Mouse (Mus musculus) retina, adult 2 months (tissue): ENCODE results near the gene Atp10a.

Experiments
- DNase-seq: peaks from one replicate; pipeline ENCODE4 v3.0.0-alpha.2; 2012; ENCODE audit warnings: low read depth, low spot score

The Atp10a gene

DNA sequence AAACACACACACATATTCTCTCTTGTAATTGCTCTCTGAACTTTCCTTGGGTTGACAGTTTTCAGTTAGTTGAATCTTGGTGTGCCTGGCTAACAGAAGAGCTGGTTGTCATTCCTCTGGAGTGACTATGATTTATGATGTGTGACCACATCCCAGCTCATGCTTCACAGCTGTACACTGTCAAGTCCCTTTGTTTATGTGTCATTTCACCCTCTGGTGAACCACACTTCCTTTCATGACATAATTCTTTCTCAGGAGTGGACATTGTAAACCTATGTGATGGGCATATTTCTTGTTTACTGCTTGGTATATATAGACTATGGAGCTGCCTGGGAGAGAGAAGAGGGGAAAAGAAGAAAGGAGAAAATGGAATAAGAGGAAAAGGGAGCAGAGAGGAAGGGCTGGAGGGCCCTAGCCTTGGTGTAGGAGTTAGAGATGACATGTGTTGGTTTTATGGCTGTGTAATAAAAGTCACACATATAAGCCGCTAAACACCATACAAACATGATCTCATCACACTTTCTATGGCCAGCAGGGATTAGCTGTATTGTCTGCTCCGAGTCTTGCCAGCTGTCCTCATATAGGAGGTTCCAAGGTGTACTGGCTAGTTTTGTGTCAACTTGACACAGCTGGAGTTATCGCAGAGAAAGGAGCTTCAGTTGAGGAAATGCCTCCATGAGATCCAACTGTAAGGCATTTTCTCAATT is 81.0 kb downstream of the Atp10a start:
- no peak for DNase-seq

DNA sequence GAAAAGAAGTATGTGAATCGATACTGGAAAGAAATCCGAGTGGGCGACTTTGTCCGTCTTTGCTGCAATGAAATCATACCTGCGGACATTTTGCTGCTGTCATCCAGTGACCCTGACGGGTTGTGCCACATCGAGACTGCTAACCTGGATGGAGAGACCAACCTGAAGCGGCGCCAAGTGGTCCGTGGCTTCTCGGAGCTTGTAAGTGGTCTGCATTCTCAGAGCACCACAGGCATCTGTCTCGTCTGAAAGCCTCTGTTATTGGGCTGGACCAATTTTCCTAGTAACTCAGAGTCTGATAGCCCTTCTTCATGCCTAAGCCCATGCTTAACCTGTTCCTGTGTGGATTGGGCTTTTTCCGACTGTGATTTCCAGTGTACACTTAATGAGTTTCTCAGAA is 84.2 kb downstream of the Atp10a start:
- no peak for DNase-seq

DNA sequence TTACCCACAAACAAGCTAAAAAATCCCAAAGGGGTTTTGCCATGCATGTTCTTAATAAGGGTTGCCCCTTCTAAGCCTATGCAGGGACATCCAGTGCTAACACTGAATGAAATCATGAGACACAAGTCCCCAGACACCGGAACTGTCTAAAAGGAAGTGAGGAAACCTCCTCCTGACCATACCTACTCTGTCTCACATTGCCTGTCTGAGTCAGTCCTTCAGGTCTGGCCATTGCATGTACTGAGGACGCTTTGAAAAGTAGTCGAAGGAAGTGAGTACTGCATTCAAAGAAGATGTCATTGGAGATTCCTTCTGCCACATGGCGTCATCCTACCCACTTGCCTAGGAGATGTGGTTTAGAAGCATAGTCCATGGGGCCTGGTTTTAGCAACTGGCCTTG is 84.9 kb downstream of the Atp10a start:
- DNase-seq = no peak

DNA sequence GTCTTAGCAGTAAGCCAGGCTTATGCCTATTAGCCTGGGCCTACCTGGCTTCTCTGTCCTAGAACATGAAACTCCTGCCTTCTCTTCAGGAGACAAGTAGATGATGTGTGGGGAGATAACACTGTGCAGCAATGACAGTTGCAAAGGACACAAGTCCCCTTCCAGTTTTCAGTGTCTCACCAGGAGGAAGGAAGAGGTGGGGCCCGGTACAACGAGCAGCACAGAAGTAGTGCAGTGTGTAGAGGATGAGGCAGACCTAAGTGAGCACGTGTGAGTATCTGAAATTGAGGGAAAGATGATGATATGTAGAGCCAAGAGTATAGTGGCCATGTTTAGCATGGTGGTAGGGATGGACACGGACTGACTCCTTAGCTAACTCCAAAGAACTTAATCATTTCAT is 86.0 kb downstream of the Atp10a start:
- no peak for DNase-seq

DNA sequence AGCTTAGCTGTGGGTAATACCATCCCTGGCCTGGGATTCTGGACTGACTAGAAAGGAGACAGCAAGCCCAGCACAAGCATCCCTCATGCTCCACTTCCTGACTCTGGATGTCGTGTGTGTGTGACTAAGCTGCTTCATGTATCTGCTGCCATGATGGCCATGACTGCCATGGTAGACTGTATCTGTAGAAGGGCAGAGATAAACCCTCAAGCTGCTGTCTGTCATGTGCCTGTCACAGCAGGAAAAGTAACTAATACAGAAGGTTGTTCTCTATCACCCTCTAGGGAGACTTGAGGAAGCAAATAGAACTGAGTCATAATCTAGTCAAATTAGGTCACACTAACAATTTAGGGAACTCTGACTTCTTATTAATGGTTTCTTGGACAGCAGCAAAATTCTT is 86.7 kb downstream of the Atp10a start:
- DNase-seq = no peak

DNA sequence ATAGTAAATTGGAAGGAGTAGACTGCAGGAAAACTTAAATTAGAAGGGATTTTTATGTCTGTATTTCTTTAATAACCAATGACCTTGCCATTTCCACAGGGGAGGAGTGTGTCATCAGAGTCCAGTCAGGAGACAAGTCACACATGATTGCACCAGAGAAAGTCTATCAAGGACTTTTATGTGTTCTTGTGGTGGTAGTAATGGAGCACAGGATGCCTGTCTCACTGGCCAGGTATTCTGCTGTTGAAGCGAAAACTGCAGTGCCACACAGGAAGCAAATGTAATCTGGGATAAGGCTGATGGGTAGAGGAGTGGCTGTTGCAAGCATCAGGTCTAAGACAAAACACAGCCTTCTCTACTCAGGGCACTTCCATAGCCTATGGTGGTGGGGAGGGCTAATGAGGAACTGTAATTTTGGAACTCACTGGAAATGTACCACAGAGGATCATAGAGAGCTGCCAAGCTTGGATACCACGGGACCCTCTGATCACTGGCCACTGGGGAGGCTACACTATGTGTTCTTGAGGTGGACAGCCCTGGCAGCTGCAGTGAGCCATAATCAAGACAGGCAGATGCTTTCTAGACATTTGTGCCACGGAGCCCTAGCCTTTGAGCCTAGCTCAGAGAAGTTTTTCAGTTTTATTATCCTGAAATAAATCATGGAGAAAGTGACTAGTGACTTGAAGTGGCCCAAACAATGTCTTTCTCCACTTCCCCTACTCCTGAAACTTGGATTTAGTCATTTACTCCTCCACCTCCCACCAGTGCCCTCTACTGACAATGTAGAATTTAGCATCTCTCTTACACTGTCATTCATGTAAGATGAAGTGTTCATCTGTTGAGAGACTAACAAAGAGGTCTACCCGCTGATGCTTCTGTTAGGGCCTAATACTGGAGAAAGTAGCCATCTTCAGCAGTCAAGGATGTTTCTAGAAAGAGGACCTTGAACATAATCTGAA is 87.7 kb downstream of the Atp10a start:
- no peak for DNase-seq

DNA sequence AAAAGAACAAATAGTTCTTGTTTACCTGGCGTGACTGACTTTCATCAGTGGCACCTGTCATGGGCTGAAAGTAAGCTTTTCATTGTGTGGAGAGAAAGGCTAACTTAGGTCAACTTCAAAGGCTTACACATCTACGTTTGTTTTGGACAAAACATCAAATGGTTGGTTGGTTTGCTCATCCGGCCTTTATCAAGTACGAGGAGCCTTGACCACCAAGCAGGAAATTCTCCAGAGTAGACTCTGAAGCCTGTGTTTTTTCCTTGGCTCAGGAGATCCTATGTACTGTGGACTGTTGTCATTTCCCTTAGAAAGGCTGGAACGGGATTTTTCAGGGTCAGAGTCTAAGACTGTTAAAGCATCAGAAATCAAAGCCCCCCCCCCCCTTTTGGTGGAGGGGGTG is 90.9 kb downstream of the Atp10a start:
- DNase-seq = no peak

DNA sequence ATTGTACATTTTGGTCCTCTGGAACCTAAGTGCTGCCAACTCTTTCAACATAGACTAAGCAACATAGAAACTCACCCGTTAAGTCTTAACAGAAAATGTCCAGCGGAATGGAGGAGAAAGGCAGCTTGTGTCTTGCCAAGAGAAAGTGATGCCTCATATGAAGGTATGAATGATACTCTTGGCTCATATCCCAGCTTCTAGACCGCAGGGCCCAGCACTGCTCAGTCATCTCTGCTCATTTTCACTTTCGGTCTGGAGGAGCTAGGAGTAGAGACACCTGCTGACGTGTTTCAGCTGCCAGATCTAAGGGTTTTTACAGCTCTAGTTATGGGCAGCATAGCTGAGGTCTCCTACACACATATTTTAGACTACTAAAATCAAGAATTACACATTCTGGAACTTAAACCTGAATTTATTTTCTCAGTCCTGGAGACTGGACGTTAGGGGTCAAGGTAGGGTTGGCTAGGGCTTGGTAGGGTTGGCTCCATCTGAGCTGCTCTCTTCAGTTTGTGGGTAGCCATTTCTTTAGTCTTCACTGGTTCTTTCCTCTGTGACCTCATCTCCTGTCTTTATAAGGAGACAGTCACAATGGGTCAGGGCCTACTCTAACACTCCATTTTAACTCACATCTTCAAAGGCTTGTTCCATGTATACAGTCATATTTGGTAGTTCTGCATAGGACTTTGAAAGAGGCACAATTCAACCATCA is 94.1 kb downstream of the Atp10a start:
- DNase-seq = no peak

DNA sequence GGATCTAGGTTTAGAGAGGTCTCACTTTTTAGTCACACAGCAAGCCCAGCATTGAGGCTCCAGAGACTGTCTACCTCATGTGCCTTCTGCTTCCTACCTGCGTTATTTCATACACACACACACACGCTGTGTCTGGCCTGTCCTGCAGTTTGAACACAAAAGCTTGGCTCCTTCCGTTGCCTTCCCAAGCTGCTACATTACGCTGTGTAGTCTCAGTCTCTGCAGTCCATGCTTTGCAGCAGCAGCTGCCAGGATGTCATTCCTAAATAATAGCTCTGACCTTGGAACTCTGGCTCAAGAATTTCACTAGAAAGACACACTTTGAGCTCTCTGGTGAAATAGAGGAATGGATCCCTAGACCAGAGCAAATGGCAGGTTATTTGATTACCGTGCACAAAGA is 96.1 kb downstream of the Atp10a start:
- DNase-seq = no peak

DNA sequence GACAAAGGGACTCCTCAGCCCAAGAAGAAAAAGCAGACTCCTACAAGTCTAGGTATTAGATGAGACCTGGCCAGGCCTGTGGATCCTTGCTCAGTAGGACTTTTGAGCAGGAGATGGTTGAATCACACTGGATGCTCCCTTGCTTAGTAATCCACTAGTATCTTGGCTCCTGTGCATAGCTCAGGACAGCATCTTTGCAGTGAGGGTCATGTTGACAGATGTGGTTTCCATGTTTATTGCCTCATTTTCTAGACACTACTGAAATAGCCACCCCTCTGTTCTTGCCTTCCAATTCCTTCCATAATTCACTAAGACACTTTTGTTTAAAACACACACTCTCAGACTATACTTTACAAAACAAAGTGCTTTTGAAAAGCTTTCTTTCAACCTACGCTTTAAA is 98.1 kb downstream of the Atp10a start:
- no peak for DNase-seq

DNA sequence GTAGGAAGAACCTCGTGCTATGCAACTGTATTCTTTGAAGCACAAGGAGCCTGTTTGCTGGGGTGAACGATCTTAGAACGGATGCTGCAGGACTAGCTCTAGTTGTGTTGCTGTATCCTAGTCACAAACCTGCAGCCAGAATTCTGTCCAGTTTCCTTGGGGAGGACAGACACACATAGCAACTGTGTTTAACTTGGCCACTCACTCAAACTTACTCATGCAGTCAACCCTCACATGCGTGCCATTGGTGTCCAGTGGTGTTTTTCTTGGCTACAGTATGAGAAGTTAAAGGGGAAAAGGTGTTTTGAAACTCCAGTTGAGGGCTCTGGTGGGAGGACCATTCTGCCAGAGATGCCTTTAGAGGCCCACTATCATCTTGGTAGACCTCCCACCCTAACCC is 98.6 kb downstream of the Atp10a start:
- no peak for DNase-seq

DNA sequence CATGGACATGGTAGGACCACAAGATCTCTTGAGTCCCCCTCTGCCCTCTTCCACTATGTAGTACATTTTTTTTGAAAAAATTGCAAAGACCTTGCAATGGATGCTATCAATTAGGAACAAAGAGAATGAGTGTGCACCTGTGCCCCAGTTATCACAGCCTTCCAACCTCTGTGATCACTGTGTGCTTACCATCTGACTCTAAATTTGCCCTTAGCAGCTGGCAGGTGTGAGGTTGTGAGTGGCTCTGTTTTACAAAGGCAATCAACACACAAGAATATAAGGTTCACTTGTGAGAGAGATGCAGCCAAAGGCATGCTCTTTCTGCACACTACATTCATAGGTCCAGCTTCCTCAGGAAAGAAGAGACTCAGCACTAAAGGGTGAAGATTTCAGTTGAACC is 99.1 kb downstream of the Atp10a start:
- DNase-seq = no peak

DNA sequence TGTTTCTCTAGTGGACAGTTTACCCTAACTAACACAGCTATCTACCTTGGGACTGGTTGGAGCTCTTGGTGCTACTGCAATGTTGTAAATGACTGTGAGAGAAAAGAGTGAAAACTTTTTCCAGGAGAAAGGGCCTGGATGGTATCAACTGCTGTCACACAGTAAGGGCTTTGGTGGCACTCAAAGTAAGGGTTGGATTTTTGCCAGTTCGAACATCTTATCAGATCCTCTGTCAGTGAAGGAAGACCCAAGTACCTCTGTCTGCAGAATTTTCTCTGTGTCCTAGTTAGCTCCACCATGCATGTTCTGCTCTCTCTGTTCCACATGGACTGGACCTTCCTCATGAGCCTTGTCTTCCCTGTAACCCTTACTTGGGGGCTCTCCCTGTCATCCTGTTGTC is 99.9 kb downstream of the Atp10a start:
- DNase-seq = no peak

DNA sequence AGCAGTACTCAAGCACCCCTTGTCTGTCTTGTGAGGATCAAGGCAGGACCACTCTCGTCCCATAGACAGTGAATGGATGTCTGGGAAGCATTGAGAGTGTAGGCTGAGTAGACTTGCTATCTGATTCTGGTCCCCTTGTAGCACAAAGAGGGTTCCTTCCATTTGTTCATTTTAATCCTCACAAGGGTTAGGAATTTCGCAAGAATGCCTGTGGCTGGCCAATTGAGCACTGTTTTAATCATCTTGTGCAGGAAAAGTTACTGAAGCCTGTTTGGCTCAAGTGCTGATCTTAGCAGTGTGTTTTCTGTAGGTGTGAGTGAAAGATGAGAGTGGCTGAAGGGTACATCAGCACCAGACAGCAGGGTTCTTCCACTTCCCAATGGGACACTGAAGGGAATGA is 101.4 kb downstream of the Atp10a start:
- no peak for DNase-seq

DNA sequence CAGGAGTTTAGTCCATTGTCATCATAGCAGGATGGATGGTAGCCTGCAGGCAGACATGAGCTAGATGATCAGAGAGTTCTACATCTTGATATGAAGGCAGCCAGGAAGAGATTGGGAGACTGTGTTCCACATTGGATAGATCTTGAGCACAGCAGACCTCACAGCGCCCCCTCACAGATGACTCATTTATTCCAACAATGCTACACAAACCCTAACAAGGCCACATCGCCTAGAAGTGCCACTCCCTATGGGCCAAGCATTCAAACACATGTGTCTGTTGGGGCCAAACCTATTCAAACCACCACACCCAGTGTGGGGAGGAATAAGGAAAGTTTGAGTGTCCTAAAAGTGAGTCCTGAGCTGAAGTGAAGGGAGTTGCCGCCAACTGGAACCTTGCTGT is 102.4 kb downstream of the Atp10a start:
- DNase-seq = no peak

DNA sequence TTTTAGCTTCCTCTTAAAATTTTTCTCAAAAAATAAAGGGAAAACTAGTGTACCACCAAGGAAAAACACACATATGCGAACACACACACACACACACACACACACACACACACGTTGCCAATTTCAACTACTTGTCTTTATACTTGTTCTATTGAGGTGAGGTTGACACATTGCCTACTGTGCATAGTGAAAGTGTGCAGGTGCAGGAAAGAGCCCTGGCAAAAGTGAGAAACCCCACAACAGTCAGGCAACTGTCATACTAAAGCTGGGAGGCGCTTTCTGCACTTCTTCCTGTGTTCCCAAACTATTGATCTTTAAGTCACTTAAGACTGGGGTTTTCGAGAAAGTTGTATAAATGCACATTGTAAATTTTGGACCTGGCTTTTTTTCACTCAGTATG is 103.3 kb downstream of the Atp10a start:
- DNase-seq = no peak

DNA sequence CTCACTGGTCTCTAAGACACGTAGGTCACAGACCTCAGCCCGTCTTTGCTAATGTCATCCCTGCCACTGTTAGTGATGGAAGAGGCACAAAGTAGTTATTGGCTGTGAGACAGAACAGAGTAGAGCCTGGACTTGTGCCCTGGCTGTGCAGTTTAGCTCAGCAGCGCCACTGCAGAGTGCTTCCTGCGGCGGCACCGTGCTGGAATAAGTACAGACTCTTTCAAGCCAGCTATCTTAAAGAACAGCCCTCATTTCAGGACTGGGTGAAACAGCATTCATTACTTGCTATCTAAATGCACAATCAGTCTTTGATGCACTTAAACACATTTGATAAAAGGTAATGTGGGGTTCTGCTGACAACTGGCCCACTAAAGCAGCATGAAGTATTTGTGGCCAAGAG is 111.3 kb downstream of the Atp10a start:
- no peak for DNase-seq

DNA sequence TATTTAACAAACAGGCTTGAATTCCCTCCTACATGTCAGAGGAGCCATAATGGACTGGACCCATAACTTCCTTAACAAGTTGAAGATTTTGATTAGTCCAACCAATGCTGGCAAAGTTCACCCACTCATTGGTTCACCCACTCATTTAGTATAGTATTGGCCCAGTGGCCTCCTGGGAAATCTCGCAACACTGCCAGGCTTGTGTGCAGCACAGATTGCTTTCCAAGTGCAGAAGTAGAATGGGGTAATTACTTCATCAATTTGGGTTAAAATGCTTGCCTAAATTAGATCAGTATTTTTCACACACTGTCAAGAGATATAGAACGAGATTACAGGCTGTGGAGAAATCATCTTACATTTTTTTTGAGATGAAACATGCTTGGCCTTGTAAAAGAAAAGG is 112.3 kb downstream of the Atp10a start:
- no peak for DNase-seq

DNA sequence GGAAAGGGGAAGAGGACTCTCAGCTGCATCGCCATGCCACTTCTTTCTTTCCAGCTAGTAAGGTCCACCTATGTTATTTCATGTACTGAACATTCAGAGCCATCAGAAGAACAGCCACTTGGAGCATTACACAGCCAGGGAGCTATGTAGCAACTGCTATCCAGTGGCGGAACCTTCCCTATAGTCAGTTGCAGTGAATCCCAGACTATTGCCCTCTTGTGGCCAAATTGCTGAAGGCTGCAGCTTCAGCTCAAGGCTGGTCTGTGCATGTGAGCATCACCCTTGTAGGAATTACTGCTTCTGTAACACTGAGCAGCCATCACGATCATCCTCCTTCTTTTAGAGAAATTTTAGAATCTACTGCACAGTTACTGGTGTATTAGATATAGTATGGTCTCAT is 114.3 kb downstream of the Atp10a start:
- no peak for DNase-seq

DNA sequence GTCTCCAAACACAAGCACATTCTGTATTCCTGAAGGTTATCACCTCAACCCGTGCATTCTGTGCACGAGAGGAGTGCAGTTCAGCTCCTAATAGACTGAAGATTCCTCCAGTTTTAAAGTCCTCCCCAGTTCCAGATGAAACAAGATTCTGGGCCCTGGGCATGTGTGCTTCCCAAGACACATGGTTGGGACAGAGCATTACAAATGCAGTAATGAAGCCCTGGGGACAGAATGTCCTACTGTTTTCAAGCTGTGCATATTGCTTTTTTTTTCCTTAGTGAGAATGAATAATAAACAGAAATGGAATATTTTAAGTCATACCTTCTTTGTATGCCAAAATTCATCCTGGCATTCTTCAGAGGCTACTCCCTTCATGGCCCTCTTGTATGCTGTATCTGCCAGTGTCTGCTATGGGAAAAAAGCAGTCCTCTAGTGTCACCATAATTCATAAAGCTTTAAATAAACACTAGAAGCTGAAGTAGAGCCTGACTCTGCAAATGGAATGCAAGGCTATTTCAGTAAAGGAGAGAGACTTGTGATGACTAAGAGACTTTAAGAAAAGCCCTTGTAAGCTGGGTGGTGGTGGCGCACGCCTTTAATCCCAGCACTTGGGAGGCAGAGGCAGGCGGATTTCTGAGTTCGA is 116.2 kb downstream of the Atp10a start:
- no peak for DNase-seq

DNA sequence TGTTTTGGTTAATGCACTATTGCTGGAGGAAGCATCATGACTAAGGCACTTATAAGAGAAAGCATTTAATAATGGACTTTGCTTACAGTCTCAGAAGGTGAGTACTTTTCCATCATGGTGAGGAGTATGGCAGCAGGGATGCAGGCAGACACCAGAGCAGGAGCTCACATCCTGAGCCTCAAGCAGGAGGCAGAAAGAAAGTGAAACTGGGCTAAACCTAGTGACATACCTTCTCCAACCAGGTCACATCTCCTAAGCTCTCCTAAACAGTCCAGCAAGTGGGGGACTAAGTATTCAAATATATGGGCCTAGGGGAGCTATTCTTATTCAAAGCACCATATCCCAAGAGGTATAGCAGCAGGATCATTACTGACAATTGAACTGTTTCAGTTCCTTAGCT is 123.2 kb downstream of the Atp10a start:
- DNase-seq = no peak

DNA sequence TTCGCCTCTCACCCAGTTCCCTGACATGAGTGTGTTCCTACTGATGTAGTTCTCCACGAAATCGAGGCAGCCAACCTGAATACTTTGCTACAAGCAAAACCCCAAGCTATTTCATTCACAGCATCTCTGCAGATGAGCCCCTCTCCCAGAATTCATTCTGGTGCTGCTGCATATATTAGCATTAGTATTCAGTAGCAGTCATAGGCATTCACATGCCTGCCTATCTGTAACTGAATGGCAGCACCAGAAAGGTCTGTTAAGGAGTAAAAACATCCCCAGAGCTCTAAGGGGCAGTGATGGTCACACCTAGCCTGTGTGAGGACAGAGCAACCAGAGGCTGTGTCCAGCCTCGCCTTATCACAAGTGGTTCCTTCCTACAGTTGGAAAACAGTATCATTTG is 131.0 kb downstream of the Atp10a start:
- no peak for DNase-seq
